Mouse (Mus musculus) liver, embryonic 16.5 days (tissue): ENCODE data around the gene Eif4g3. TPM values are rescaled to one million over a fixed set of nuclear protein-coding genes. Genes with fewer than 3 reads are reported as not detected.

Source experiments
- ATAC-seq: fragments of 200-750 bp; cut with Nextera tagmentation; 2 replicates; pipeline ENCODE4 v1.8.0; 2017; ENCODE audit warnings: low read depth, mild to moderate bottlenecking, moderate number of reproducible peaks, moderate library complexity
- H3K27ac ChIP-seq: fragments of 300-500 bp; sonication (generic); 2 replicates; pipeline ENCODE4 v1.5.1; 2014; ENCODE audit warnings: mild to moderate bottlenecking, low read length
- H3K27me3 ChIP-seq: fragments of 300-500 bp; sonication (generic); 2 replicates; pipeline ENCODE4 v1.6.1; 2014; ENCODE audit warnings: low read depth, low read length, mixed read lengths; ENCODE audit not compliant: control insufficient read depth, insufficient read depth
- H3K36me3 ChIP-seq: fragments of 300-500 bp; sonication (generic); 2 replicates; pipeline ENCODE4 v1.6.1; 2014; ENCODE audit warnings: mild to moderate bottlenecking; ENCODE audit not compliant: control insufficient read depth, insufficient read depth
- H3K4me1 ChIP-seq: fragments of 300-500 bp; sonication (generic); 2 replicates; pipeline ENCODE4 v1.6.1; 2014; ENCODE audit warnings: low read depth, low read length, mixed read lengths; ENCODE audit not compliant: control insufficient read depth
- H3K4me2 ChIP-seq: fragments of 300-500 bp; sonication (generic); 2 replicates; pipeline ENCODE4 v1.6.1; 2014; ENCODE audit warnings: low read depth, low read length, mixed read lengths
- H3K4me3 ChIP-seq: fragments of 300-500 bp; sonication (generic); 2 replicates; pipeline ENCODE4 v1.5.1; 2014; ENCODE audit warnings: low read depth, mild to moderate bottlenecking, low read length
- H3K9ac ChIP-seq: fragments of 300-500 bp; sonication (generic); 2 replicates; pipeline ENCODE4 v1.6.1; 2014; ENCODE audit warnings: low read depth, low read length
- H3K9me3 ChIP-seq: fragments of 300-500 bp; sonication (generic); replicated peaks from 2 replicates; pipeline ENCODE4 v1.6.1; 2016; ENCODE audit warnings: low read length; ENCODE audit not compliant: control insufficient read depth
- WGBS: fragments of 180-500 bp; shearing (Covaris S2); extraction: QIAGEN DNeasy Blood & Tissue Kit; methylation state at CpG from one replicate; pipeline ENCODE4 v1.1.7; 2014; ENCODE audit not compliant: insufficient replicate concordance; 5-methylcytosine and 5-hydroxymethylcytosine counted together
- polyA plus RNA-seq: library from polyadenylated mRNA; unstranded; fragments of >200 nt; fragmentation: Nextera tagmentation; extraction: Ambion mirVana; gene quantifications from 2 replicates; pipeline ENCODE4 v1.2.1, GENCODE M21; 2015

The Eif4g3 gene
- polyA plus RNA-seq, 1 experiment from 2014 or later, result 6.4 TPM

GRCm38 (mm10) chr4:138130149-138130548 is 137.3 kb downstream of the Eif4g3 start:
- H3K36me3 ChIP-seq, result peaks cover 4% of the 10 kb centered on the region; the same call in 1 of the 2 replicates
- 45% methylated on average over 2 of the region's 2 CpGs for WGBS
- no peaks in the 10 kb centered on the region for H3K27me3 ChIP-seq

GRCm38 (mm10) chr4:138131226-138131625 is 138.4 kb downstream of the Eif4g3 start:
- no peak for ATAC-seq
- Histone ChIP-seq H3K27ac (no peak overlapping the region), H3K27me3 (no peaks in the 10 kb centered on the region), H3K4me1 (no peaks in the 10 kb centered on the region), H3K4me2 (no peak overlapping the region), H3K9me3 (no peaks in the 10 kb centered on the region), H3K36me3 (peaks cover 4% of the 10 kb centered on the region; the same call in 1 of the 2 replicates), H3K4me3 (no peak overlapping the region), H3K9ac (no peak overlapping the region)
- WGBS, result 73% methylated on average over 9 of the region's 9 CpGs

More at GRCm38 (mm10) chr4:138130149-138130548, 137.3 kb downstream of the Eif4g3 start:
- Histone ChIP-seq H3K4me3 (no peak overlapping the region), H3K4me2 (no peak overlapping the region), H3K27ac (no peak overlapping the region), H3K9me3 (no peaks in the 10 kb centered on the region), H3K4me1 (no peaks in the 10 kb centered on the region), H3K9ac (no peak overlapping the region)
- ATAC-seq, result no peak

DNA sequence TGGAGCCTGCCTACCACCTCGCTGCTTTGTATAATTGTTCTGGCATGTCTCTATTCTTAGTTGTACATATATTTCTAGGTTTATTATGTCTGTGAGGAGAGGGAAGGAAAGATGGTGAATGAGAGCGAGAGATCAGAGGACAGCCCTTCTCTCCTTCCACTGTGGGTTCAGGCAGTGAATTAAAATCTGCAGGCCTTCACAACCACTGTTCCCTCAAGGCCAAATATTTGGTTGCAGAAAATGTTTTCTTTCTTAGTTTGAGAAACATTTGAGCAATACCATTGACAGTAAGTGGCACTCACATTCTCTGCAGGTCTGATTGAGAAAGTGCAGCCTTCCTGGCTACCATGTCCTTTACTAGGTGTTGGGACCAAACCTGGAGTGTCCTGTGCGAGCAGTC is 138.9 kb downstream of the Eif4g3 start:
- Histone ChIP-seq H3K9ac (no peak overlapping the region), H3K9me3 (no peaks in the 10 kb centered on the region), H3K4me1 (no peaks in the 10 kb centered on the region), H3K36me3 (peaks cover 3% of the 10 kb centered on the region; the same call in 1 of the 2 replicates), H3K27me3 (no peaks in the 10 kb centered on the region), H3K4me3 (no peak overlapping the region), H3K27ac (no peak overlapping the region), H3K4me2 (no peak overlapping the region)
- 83% methylated on average over 3 of the region's 3 CpGs for WGBS
- no peak for ATAC-seq

GRCm38 (mm10) chr4:138133360-138133759 is 140.5 kb downstream of the Eif4g3 start:
- 79% methylated on average over 9 of the region's 9 CpGs for WGBS
- ATAC-seq, result no peak

GRCm38 (mm10) chr4:138137336-138137735 is 144.5 kb downstream of the Eif4g3 start:
- Histone ChIP-seq H3K9ac (no peak overlapping the region), H3K9me3 (no peaks in the 10 kb centered on the region), H3K27me3 (no peaks in the 10 kb centered on the region), H3K4me3 (no peak overlapping the region), H3K4me2 (no peak overlapping the region), H3K36me3 (no peaks in the 10 kb centered on the region), H3K4me1 (no peaks in the 10 kb centered on the region), H3K27ac (no peak overlapping the region)
- 59% methylated on average over 4 of the region's 4 CpGs for WGBS
- ATAC-seq, result no peak

More at GRCm38 (mm10) chr4:138133360-138133759, 140.5 kb downstream of the Eif4g3 start:
- no peak overlapping the region for H3K4me3 ChIP-seq
- H3K4me1 ChIP-seq, result no peaks in the 10 kb centered on the region
- H3K9ac ChIP-seq, result no peak overlapping the region
- no peaks in the 10 kb centered on the region for H3K9me3 ChIP-seq
- H3K27ac ChIP-seq, result no peak overlapping the region
- no peak overlapping the region for H3K4me2 ChIP-seq
- H3K27me3 ChIP-seq, result no peaks in the 10 kb centered on the region
- no peaks in the 10 kb centered on the region for H3K36me3 ChIP-seq

DNA sequence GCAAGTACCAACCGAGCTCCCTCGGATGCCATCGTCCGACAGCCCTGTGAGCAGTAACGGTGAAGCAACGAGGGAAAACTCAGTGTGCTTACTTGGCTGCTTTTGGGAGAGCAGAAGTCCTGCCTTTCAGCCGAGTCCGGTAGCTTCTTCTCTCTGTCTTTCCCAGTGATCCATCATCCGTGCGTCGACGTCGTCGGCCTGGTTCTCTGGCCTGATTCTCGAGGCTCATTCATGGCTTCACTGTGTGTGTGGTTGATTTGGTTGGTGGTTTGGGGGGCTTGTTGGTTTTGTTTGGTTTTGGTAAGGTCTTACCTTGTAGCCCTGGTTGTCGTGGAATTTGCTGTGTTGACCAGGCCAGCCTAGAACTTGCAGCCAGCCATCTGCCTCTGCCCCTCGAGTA is 145.0 kb downstream of the Eif4g3 start:
- Histone ChIP-seq H3K36me3 (no peaks in the 10 kb centered on the region), H3K9me3 (no peaks in the 10 kb centered on the region), H3K4me1 (no peaks in the 10 kb centered on the region), H3K27ac (no peak overlapping the region), H3K27me3 (no peaks in the 10 kb centered on the region), H3K4me3 (no peak overlapping the region), H3K4me2 (no peak overlapping the region), H3K9ac (no peak overlapping the region)
- no peak for ATAC-seq
- WGBS, result 89% methylated on average over 17 of the region's 17 CpGs

DNA sequence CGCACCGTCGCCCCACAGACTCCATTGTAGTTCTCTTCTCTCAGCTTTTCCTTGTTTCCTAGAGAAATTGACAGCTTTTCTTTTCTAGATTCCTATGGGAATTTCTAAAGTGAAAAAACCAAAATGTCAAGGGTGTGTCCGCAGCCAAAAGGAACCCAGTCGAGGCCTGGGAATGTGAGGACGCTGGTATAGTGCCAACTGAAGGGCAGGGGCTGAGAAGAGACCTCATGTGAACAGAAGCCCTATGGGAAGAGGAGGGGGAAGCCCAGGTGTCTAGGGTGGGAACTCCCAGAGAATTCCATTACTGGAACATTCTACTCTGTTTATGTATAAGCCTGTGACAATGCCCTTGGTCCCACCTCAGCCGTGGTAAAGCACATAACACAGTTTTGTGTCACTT is 145.4 kb downstream of the Eif4g3 start:
- no peak for ATAC-seq
- WGBS, result 82% methylated on average over 7 of the region's 7 CpGs

DNA sequence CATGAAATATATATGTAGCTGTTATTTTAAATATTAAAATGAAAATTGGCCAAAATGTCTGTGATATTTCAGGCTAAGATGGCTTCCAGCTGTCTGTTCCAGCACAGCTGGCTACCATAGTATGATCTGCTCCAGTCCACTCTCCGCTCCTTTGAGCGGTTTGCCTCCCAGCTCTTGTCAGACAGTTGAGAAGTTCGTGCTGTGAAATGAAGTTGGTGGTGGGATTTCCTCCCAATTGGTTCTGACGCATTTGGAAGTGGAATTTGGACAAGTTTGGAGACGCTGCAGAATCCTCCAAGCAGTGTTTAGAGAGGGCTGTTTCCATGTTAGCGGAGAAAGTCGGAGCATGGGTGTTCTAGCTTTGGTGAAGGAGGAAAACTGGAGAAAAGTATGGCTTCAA is 148.5 kb downstream of the Eif4g3 start:
- Histone ChIP-seq H3K36me3 (no peaks in the 10 kb centered on the region), H3K4me2 (no peak overlapping the region), H3K4me3 (no peak overlapping the region), H3K27me3 (no peaks in the 10 kb centered on the region), H3K9ac (no peak overlapping the region), H3K27ac (no peak overlapping the region), H3K9me3 (no peaks in the 10 kb centered on the region), H3K4me1 (no peaks in the 10 kb centered on the region)
- WGBS, result 85% methylated on average over 7 of the region's 7 CpGs
- ATAC-seq, result no peak

More for the DNA sequence above, 145.4 kb downstream of the Eif4g3 start:
- Histone ChIP-seq H3K4me2 (no peak overlapping the region), H3K9ac (no peak overlapping the region), H3K27me3 (no peaks in the 10 kb centered on the region), H3K27ac (no peak overlapping the region), H3K4me3 (no peak overlapping the region), H3K9me3 (no peaks in the 10 kb centered on the region), H3K36me3 (no peaks in the 10 kb centered on the region), H3K4me1 (no peaks in the 10 kb centered on the region)

DNA sequence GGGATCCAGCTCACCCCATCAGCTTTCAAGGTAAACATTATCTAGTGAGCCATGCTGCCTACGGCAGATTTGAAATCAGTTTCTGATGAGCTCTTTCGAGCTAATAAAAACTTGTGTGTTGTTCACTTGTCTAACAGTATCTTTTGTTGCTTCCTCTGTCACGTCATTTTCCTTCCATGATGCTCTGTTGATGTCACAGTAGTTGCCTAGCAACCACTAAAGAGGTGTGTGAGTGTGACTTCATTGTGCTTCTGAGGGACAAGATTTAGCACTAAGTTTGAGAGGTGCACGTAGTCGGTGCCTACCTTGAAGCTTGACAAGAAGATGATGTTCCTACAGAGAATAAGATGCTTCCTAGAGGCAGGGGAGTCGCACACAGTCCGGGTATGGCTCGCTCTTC is 154.4 kb downstream of the Eif4g3 start:
- no peaks in the 10 kb centered on the region for H3K4me1 ChIP-seq
- no peak overlapping the region for H3K4me2 ChIP-seq
- no peak for ATAC-seq
- no peak overlapping the region for H3K4me3 ChIP-seq
- 74% methylated on average over 8 of the region's 8 CpGs for WGBS
- H3K9ac ChIP-seq, result no peak overlapping the region
- no peaks in the 10 kb centered on the region for H3K36me3 ChIP-seq
- H3K9me3 ChIP-seq, result no peaks in the 10 kb centered on the region
- H3K27me3 ChIP-seq, result no peaks in the 10 kb centered on the region
- H3K27ac ChIP-seq, result no peak overlapping the region
